Mouse (Mus musculus): ENCODE measurements around the gene Cat. TPM values are rescaled to one million over a fixed set of nuclear protein-coding genes. Genes with fewer than 3 reads are reported as not detected.

Cat gene
- polyA plus RNA-seq (2014; fragmentation: Illumina TruSeq; extraction: RNeasy Lipid Tissue Mini Kit (QIAGEN cat#74804); ENCODE audit: low read depth, low replicate concordance) = 1,109 TPM

DNA sequence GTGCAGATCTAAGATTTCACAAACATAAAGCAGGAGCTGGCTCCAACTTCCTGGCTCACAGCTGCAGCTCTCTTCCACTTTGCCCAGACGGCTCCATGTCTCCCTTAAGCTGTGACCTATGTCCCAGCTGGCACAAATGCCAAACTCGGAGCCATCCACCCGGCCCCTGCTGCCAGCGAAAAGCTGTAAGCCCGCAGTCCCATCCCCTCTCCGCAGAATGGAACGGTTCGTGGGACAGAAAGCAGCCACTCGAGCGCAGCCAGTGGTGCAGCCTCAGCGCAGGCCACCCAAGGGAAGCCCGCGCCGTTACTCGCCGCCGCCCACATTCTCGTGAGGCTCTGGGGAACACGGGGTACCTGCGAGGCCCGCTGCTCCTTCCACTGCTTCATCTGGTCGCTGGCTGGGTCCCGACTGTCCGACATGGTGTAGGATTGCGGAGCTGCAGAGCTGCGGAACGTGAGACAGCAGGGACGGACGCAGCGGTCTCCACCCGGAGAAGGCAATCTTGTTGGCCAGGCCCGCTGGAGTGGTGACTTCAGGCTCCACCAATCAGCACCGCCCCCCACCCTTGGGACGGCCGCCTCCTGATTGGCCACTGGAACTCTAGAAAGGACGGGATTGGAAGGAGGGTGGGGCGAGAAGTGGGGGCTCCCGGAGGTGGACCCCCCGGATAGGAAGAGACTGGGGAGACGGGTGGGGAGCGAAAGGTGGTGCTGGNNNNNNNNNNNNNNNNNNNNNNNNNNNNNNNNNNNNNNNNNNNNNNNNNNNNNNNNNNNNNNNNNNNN, at the start of gene Cat:
Cat (minus strand) TSS at position 544 of the 785 bp plus-strand sequence.

DNA sequence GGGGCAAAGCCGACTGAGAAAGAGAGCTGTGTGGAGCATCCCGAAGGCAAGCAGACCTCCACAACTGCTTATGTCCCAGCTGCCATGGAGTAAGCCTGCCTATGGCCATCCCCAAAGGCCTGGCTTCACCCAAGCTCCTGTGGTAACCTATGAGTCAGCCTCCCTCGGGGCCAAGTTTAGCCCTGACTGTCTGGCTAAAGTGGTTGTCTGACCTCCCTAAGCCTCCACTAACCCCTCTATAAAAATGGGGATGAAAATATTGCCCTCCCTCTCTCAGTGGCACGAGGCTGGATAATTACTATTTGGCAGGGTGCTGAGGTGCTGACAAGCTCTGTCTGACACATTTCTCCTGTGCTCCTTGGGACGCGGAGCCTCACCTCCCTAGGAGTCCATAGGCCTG, 73.6 kb downstream of the Cat start, which contains the start of gene Elf5:
Elf5 (plus strand) TSS at position 341 of the 400 bp plus-strand sequence.

Other genes starting within 250 kb of the Cat start
- 73.9 TPM for gene Ehf, start 181.9 kb downstream of the Cat start, polyA plus RNA-seq (2014; fragmentation: Illumina TruSeq; extraction: RNeasy Lipid Tissue Mini Kit (QIAGEN cat#74804); ENCODE audit: low read depth, low replicate concordance)
- 5.1 TPM for gene Elf5, start 73.5 kb downstream of the Cat start, polyA plus RNA-seq (2014; fragmentation: Illumina TruSeq; extraction: RNeasy Lipid Tissue Mini Kit (QIAGEN cat#74804); ENCODE audit: low read depth, low replicate concordance)
- 1.4 TPM for gene Abtb2, start 81.2 kb upstream of the Cat start, polyA plus RNA-seq (2014; fragmentation: Illumina TruSeq; extraction: RNeasy Lipid Tissue Mini Kit (QIAGEN cat#74804); ENCODE audit: low read depth, low replicate concordance)

Data from kidney, adult 10 weeks (tissue).